Mouse (Mus musculus) activated CD4-positive, CD25-positive, alpha-beta regulatory T cell, adult 4 months (primary cell): ENCODE data around the gene Twnk. TPM values are rescaled to one million over a fixed set of nuclear protein-coding genes. Genes with fewer than 3 reads are reported as not detected.
A peak's percentile ranks its signal among the peaks of the same experiment; 100 is the strongest.
"Not testable (repeated sequence)": the region's sequence is repeated elsewhere in the genome, so short reads cannot be mapped to it uniquely, and the experiment has no call there.

Source experiments
- ATAC-seq: one replicate; pipeline ENCODE4 v1.8.0; 2017
- polyA plus RNA-seq, 2 experiments: library from polyadenylated mRNA; unstranded; fragments of 100-300 nt; shearing (Covaris generic); gene quantifications; one replicate each; pipeline ENCODE4 v1.2.1; 2017

The Twnk gene
- polyA plus RNA-seq, 2 experiments from 2014 or later: 4.2 to 9.3 TPM

- ATAC-seq: no peak
Measured at GRCm38 (mm10) chr19:45025937-45026568, 20.6 kb downstream of the Twnk start.

- ATAC-seq: no peak
Measured at GRCm38 (mm10) chr19:45026958-45027670, 21.7 kb downstream of the Twnk start.

GRCm38 (mm10) chr19:45027848-45028247 is 22.4 kb downstream of the Twnk start:
- ATAC-seq: no peak

- no peak for ATAC-seq
Measured at GRCm38 (mm10) chr19:45028746-45029145, 23.3 kb downstream of the Twnk start.

- ATAC-seq: no peak
Measured at GRCm38 (mm10) chr19:45029571-45029970, 24.1 kb downstream of the Twnk start.

GRCm38 (mm10) chr19:45030111-45030510 is 24.6 kb downstream of the Twnk start:
- ATAC-seq: peak; percentile 30

GRCm38 (mm10) chr19:45030746-45031693 is 25.6 kb downstream of the Twnk start:
- peak; percentile 46 for ATAC-seq

- ATAC-seq: peak; percentile 64
Measured at GRCm38 (mm10) chr19:45031780-45032179, 26.3 kb downstream of the Twnk start.

- peak; percentile 35 for ATAC-seq
Measured at GRCm38 (mm10) chr19:45032570-45033332, 27.3 kb downstream of the Twnk start.

GRCm38 (mm10) chr19:45036867-45037266 is 31.4 kb downstream of the Twnk start:
- ATAC-seq: no peak

GRCm38 (mm10) chr19:45038198-45038597 is 32.7 kb downstream of the Twnk start:
- ATAC-seq: not testable (repeated sequence)

- no peak for ATAC-seq
Measured at GRCm38 (mm10) chr19:45040214-45040613, 34.8 kb downstream of the Twnk start.

- no peak for ATAC-seq
Measured at GRCm38 (mm10) chr19:45044389-45044927, 39.0 kb downstream of the Twnk start.

- no peak for ATAC-seq
Measured at GRCm38 (mm10) chr19:45045236-45045635, 39.8 kb downstream of the Twnk start.

GRCm38 (mm10) chr19:45045651-45046050 is 40.2 kb downstream of the Twnk start, which contains the start of gene Pdzd7:
Gene Pdzd7 (minus strand): TSS chr19:45045717.
- no peak for ATAC-seq

- ATAC-seq: peak; percentile 26
Measured at GRCm38 (mm10) chr19:45046523-45047321, 41.3 kb downstream of the Twnk start.

- ATAC-seq: peak; percentile 76
Measured at GRCm38 (mm10) chr19:45047417-45047934, 42.0 kb downstream of the Twnk start, which contains the start of gene Sfxn3. Gene Sfxn3 (plus strand): TSS chr19:45047503.

GRCm38 (mm10) chr19:45047935-45048643 is 42.6 kb downstream of the Twnk start:
- peak; percentile 80 for ATAC-seq

GRCm38 (mm10) chr19:45048644-45049365 is 43.3 kb downstream of the Twnk start:
- no peak for ATAC-seq
